Mouse (Mus musculus): ENCODE measurements around the gene Ptprm. TPM values are rescaled to one million over a fixed set of nuclear protein-coding genes. Genes with fewer than 3 reads are reported as not detected.

Ptprm gene
- polyA plus RNA-seq, 1 experiment from 2014 or later, result 31.4 TPM

- H3K27ac ChIP-seq, result no peak overlapping the region
- no peak for ATAC-seq (ENCODE audit: low FRiP score)
Measured at GRCm38 (mm10) chr17:66912120-66912519, 442.1 kb downstream of the Ptprm start.

GRCm38 (mm10) chr17:66909901-66910300 lies 444.4 kb downstream of the Ptprm start:
- ATAC-seq (ENCODE audit: low FRiP score) (no peak), DNase-seq (ENCODE audit: low spot score) (no peak)
- Histone ChIP-seq H3K9ac (no peak overlapping the region), H3K27me3 (ENCODE audit: control insufficient read depth, insufficient read depth, low read length) (no peaks in the 10 kb centered on the region), H3K4me2 (replicated peaks) (no peak overlapping the region), H3K4me3 (replicated peaks; ENCODE audit: low read length) (no peak overlapping the region), H3K4me1 (replicated peaks; ENCODE audit: control insufficient read depth, insufficient read depth, low read length) (no peaks in the 10 kb centered on the region), H3K27ac (no peak overlapping the region), H3K36me3 (replicated peaks; ENCODE audit: control insufficient read depth, insufficient read depth) (no peaks in the 10 kb centered on the region), H3K9me3 (ENCODE audit: control insufficient read depth, low read length) (no peaks in the 10 kb centered on the region)
- 70% methylated on average over 4 of the region's 4 CpGs for WGBS

More at GRCm38 (mm10) chr17:66912120-66912519, 442.1 kb downstream of the Ptprm start:
- H3K27me3 ChIP-seq (ENCODE audit: control insufficient read depth, insufficient read depth, low read length), result no peaks in the 10 kb centered on the region
- no peaks in the 10 kb centered on the region for H3K9me3 ChIP-seq (ENCODE audit: control insufficient read depth, low read length)
- 92% methylated on average over 11 of the region's 11 CpGs for WGBS
- no peak for DNase-seq (ENCODE audit: low spot score)
- H3K4me1 ChIP-seq (replicated peaks; ENCODE audit: control insufficient read depth, insufficient read depth, low read length), result no peaks in the 10 kb centered on the region
- no peak overlapping the region for H3K4me2 ChIP-seq (replicated peaks)
- H3K9ac ChIP-seq, result no peak overlapping the region
- no peaks in the 10 kb centered on the region for H3K36me3 ChIP-seq (replicated peaks; ENCODE audit: control insufficient read depth, insufficient read depth)
- no peak overlapping the region for H3K4me3 ChIP-seq (replicated peaks; ENCODE audit: low read length)

GRCm38 (mm10) chr17:66908921-66909320 lies 445.3 kb downstream of the Ptprm start:
- H3K27me3 ChIP-seq (ENCODE audit: control insufficient read depth, insufficient read depth, low read length), result no peaks in the 10 kb centered on the region
- no peaks in the 10 kb centered on the region for H3K36me3 ChIP-seq (replicated peaks; ENCODE audit: control insufficient read depth, insufficient read depth)
- no peak overlapping the region for H3K4me3 ChIP-seq (replicated peaks; ENCODE audit: low read length)
- ATAC-seq (ENCODE audit: low FRiP score) (no peak), DNase-seq (ENCODE audit: low spot score) (no peak)
- H3K9me3 ChIP-seq (ENCODE audit: control insufficient read depth, low read length), result no peaks in the 10 kb centered on the region
- WGBS, result 72% methylated on average over 6 of the region's 6 CpGs
- no peaks in the 10 kb centered on the region for H3K4me1 ChIP-seq (replicated peaks; ENCODE audit: control insufficient read depth, insufficient read depth, low read length)
- no peak overlapping the region for H3K27ac ChIP-seq
- H3K4me2 ChIP-seq (replicated peaks), result no peak overlapping the region
- H3K9ac ChIP-seq, result no peak overlapping the region

GRCm38 (mm10) chr17:66894181-66894580 lies 460.1 kb downstream of the Ptprm start:
- no peak overlapping the region for H3K27ac ChIP-seq
- DNase-seq (ENCODE audit: low spot score) (no peak), ATAC-seq (ENCODE audit: low FRiP score) (no peak)
- no peaks in the 10 kb centered on the region for H3K27me3 ChIP-seq (ENCODE audit: control insufficient read depth, insufficient read depth, low read length)
- 0 out of 2 replicates have a peak, but pooled peaks cover 5% of the 10 kb centered on the region for H3K4me1 ChIP-seq (replicated peaks; ENCODE audit: control insufficient read depth, insufficient read depth, low read length)
- H3K9ac ChIP-seq, result no peak overlapping the region
- no peak overlapping the region for H3K4me2 ChIP-seq (replicated peaks)
- WGBS, result 77% methylated on average over 1 of the region's 1 CpGs
- no peak overlapping the region for H3K4me3 ChIP-seq (replicated peaks; ENCODE audit: low read length)
- no peaks in the 10 kb centered on the region for H3K9me3 ChIP-seq (ENCODE audit: control insufficient read depth, low read length)
- no peaks in the 10 kb centered on the region for H3K36me3 ChIP-seq (replicated peaks; ENCODE audit: control insufficient read depth, insufficient read depth)

- no peak overlapping the region for H3K4me2 ChIP-seq (replicated peaks)
- WGBS, result 89% methylated on average over 6 of the region's 6 CpGs
- peak overlapping the region; percentile 49 for H3K27ac ChIP-seq
- H3K4me3 ChIP-seq (replicated peaks; ENCODE audit: low read length), result no peak overlapping the region
- H3K9ac ChIP-seq, result no peak overlapping the region
- no peaks in the 10 kb centered on the region for H3K36me3 ChIP-seq (replicated peaks; ENCODE audit: control insufficient read depth, insufficient read depth)
- H3K9me3 ChIP-seq (ENCODE audit: control insufficient read depth, low read length), result no peaks in the 10 kb centered on the region
- H3K27me3 ChIP-seq (ENCODE audit: control insufficient read depth, insufficient read depth, low read length), result no peaks in the 10 kb centered on the region
- ATAC-seq (ENCODE audit: low FRiP score), result no peak
- no peak for DNase-seq (ENCODE audit: low spot score)
- 0 out of 2 replicates have a peak, but pooled peaks cover 5% of the 10 kb centered on the region for H3K4me1 ChIP-seq (replicated peaks; ENCODE audit: control insufficient read depth, insufficient read depth, low read length)
Measured at GRCm38 (mm10) chr17:66891916-66892315, 462.3 kb downstream of the Ptprm start.

GRCm38 (mm10) chr17:66891067-66891862 lies 463.0 kb downstream of the Ptprm start:
- WGBS, result 46% methylated on average over 13 of the region's 13 CpGs
- Histone ChIP-seq H3K4me2 (replicated peaks) (no peak overlapping the region), H3K9ac (no peak overlapping the region), H3K27me3 (ENCODE audit: control insufficient read depth, insufficient read depth, low read length) (no peaks in the 10 kb centered on the region), H3K4me1 (replicated peaks; ENCODE audit: control insufficient read depth, insufficient read depth, low read length) (0 out of 2 replicates have a peak, but pooled peaks cover 5% of the 10 kb centered on the region), H3K4me3 (replicated peaks; ENCODE audit: low read length) (no peak overlapping the region), H3K36me3 (replicated peaks; ENCODE audit: control insufficient read depth, insufficient read depth) (no peaks in the 10 kb centered on the region), H3K27ac (peak overlapping the region; percentile 49), H3K9me3 (ENCODE audit: control insufficient read depth, low read length) (no peaks in the 10 kb centered on the region)
- DNase-seq (ENCODE audit: low spot score), result peak; percentile 50
- ATAC-seq (ENCODE audit: low FRiP score), result no peak

- 68% methylated on average over 2 of the region's 2 CpGs for WGBS
- Histone ChIP-seq H3K27me3 (ENCODE audit: control insufficient read depth, insufficient read depth, low read length) (no peaks in the 10 kb centered on the region), H3K9me3 (ENCODE audit: control insufficient read depth, low read length) (no peaks in the 10 kb centered on the region), H3K4me2 (replicated peaks) (no peak overlapping the region), H3K27ac (no peak overlapping the region), H3K4me3 (replicated peaks; ENCODE audit: low read length) (no peak overlapping the region), H3K9ac (no peak overlapping the region), H3K4me1 (replicated peaks; ENCODE audit: control insufficient read depth, insufficient read depth, low read length) (no peaks in the 10 kb centered on the region), H3K36me3 (replicated peaks; ENCODE audit: control insufficient read depth, insufficient read depth) (no peaks in the 10 kb centered on the region)
- DNase-seq (ENCODE audit: low spot score), result no peak
- no peak for ATAC-seq (ENCODE audit: low FRiP score)
Measured at GRCm38 (mm10) chr17:66882304-66882703, 472.0 kb downstream of the Ptprm start.

GRCm38 (mm10) chr17:66880969-66881701 lies 473.1 kb downstream of the Ptprm start:
- H3K4me1 ChIP-seq (replicated peaks; ENCODE audit: control insufficient read depth, insufficient read depth, low read length), result no peaks in the 10 kb centered on the region
- 82% methylated on average over 9 of the region's 9 CpGs for WGBS
- H3K9ac ChIP-seq, result no peak overlapping the region
- H3K27me3 ChIP-seq (ENCODE audit: control insufficient read depth, insufficient read depth, low read length), result no peaks in the 10 kb centered on the region
- no peak overlapping the region for H3K4me2 ChIP-seq (replicated peaks)
- no peak overlapping the region for H3K27ac ChIP-seq
- ATAC-seq (ENCODE audit: low FRiP score), result no peak
- DNase-seq (ENCODE audit: low spot score), result no peak
- H3K36me3 ChIP-seq (replicated peaks; ENCODE audit: control insufficient read depth, insufficient read depth), result no peaks in the 10 kb centered on the region
- H3K4me3 ChIP-seq (replicated peaks; ENCODE audit: low read length), result no peak overlapping the region
- H3K9me3 ChIP-seq (ENCODE audit: control insufficient read depth, low read length), result no peaks in the 10 kb centered on the region

GRCm38 (mm10) chr17:66879151-66879550 lies 475.1 kb downstream of the Ptprm start:
- WGBS, result 79% methylated on average over 2 of the region's 2 CpGs
- H3K9ac ChIP-seq, result no peak overlapping the region
- H3K4me1 ChIP-seq (replicated peaks; ENCODE audit: control insufficient read depth, insufficient read depth, low read length), result no peaks in the 10 kb centered on the region; the same call in 1 of the 2 replicates
- no peak overlapping the region for H3K4me3 ChIP-seq (replicated peaks; ENCODE audit: low read length)
- no peak for ATAC-seq (ENCODE audit: low FRiP score)
- H3K27ac ChIP-seq, result no peak overlapping the region
- H3K27me3 ChIP-seq (ENCODE audit: control insufficient read depth, insufficient read depth, low read length), result no peaks in the 10 kb centered on the region
- no peaks in the 10 kb centered on the region for H3K36me3 ChIP-seq (replicated peaks; ENCODE audit: control insufficient read depth, insufficient read depth)
- no peak for DNase-seq (ENCODE audit: low spot score)
- H3K9me3 ChIP-seq (ENCODE audit: control insufficient read depth, low read length), result no peaks in the 10 kb centered on the region
- no peak overlapping the region for H3K4me2 ChIP-seq (replicated peaks)
